Mouse (Mus musculus) MEL (cell line): ENCODE data around the gene Zfp277. TPM values are rescaled to one million over a fixed set of nuclear protein-coding genes. Genes with fewer than 3 reads are reported as not detected.

Experiments
- DNase-seq: peaks from one replicate; pipeline ENCODE4 v3.0.0; 2011; ENCODE audit warnings: low read depth, low spot score
- H3K27ac ChIP-seq: 2 replicates; pipeline ENCODE4 v1.5.1; 2012; ENCODE audit warnings: low read depth, mild to moderate bottlenecking, control low read depth, low read length, moderate library complexity; ENCODE audit not compliant: control insufficient read depth
- H3K27me3 ChIP-seq, 2 experiments: fragments of 150-350 bp in 1 of 2; sonication (generic) in 1 of 2; 2 replicates each; pipeline ENCODE4 v1.6.1; 2012; ENCODE audit warnings: low read length in 2 of 2, mild to moderate bottlenecking in 2 of 2, improper control_type of control experiment in 1 of 2, moderate library complexity in 1 of 2; ENCODE audit not compliant: insufficient read depth in 2 of 2, control insufficient read depth in 1 of 2
- H3K36me3 ChIP-seq, 2 experiments: 2 replicates each; pipeline ENCODE4 v1.6.1; 2012 to 2014; ENCODE audit warnings: low read length in 2 of 2, improper control_type of control experiment in 1 of 2, inconsistent platforms in 1 of 2, mild to moderate bottlenecking in 1 of 2; ENCODE audit not compliant: insufficient read depth in 2 of 2, control insufficient read depth in 1 of 2
- H3K4me1 ChIP-seq, 2 experiments: fragments of 150-350 bp in 1 of 2; sonication (generic) in 1 of 2; 2 replicates each; pipeline ENCODE4 v1.6.1; 2012; ENCODE audit warnings: low read length in 2 of 2, improper control_type of control experiment in 1 of 2, mild to moderate bottlenecking in 1 of 2; ENCODE audit not compliant: insufficient read depth in 2 of 2, control insufficient read depth in 1 of 2
- H3K4me3 ChIP-seq, 2 experiments: fragments of 150-350 bp in 1 of 2; sonication (generic) in 1 of 2; 2 replicates each; pipeline ENCODE4 v1.5.1; 2012; ENCODE audit warnings: low read depth in 2 of 2, low read length in 2 of 2, mild to moderate bottlenecking in 2 of 2, moderate library complexity in 2 of 2, control low read depth in 1 of 2, improper control_type of control experiment in 1 of 2; ENCODE audit not compliant: control insufficient read depth in 1 of 2, insufficient read depth in 1 of 2
- H3K79me2 ChIP-seq: 2 replicates; pipeline ENCODE4 v1.6.1; 2012; ENCODE audit warnings: mild to moderate bottlenecking, low read length, moderate library complexity; ENCODE audit not compliant: control insufficient read depth, poor library complexity, insufficient read depth
- H3K9ac ChIP-seq: 2 replicates; pipeline ENCODE4 v1.6.1; 2012; ENCODE audit warnings: low read depth, mild to moderate bottlenecking, control low read depth, low read length, moderate library complexity; ENCODE audit not compliant: control insufficient read depth, poor library complexity, severe bottlenecking
- H3K9me3 ChIP-seq: fragments of 150-350 bp; sonication (generic); replicated peaks from 2 replicates; pipeline ENCODE4 v1.6.1; 2012; ENCODE audit warnings: mild to moderate bottlenecking, low read length, improper control_type of control experiment, moderate library complexity; ENCODE audit not compliant: insufficient read depth
- CTCF ChIP-seq, 3 experiments: IDR thresholded peaks in 2 of 3; conservative IDR thresholded peaks in 1 of 3; 2 replicates each; pipeline ENCODE4 v1.5.1; 2011 to 2012; ENCODE audit warnings: low read length in 3 of 3, low read depth in 2 of 3, mild to moderate bottlenecking in 2 of 3, improper control_type of control experiment in 1 of 3, inconsistent platforms in 1 of 3, mixed read lengths in 1 of 3, moderate library complexity in 1 of 3; ENCODE audit not compliant: control insufficient read depth in 1 of 3, insufficient read depth in 1 of 3, poor library complexity in 1 of 3, severe bottlenecking in 1 of 3
- E2F4 ChIP-seq: IDR thresholded peaks from 2 replicates; pipeline ENCODE4 v1.6.1; 2011; ENCODE audit warnings: low read depth, low read length, improper control_type of control experiment, borderline replicate concordance
- ELF1 ChIP-seq: IDR thresholded peaks from 2 replicates; pipeline ENCODE4 v1.6.1; 2014; ENCODE audit warnings: low read depth, mild to moderate bottlenecking, inconsistent platforms, low read length, improper control_type of control experiment, moderate library complexity
- EP300 ChIP-seq, 2 experiments: IDR thresholded peaks; 2 replicates each; pipeline ENCODE4 v1.6.1; 2011; ENCODE audit warnings: improper control_type of control experiment in 2 of 2, low read length in 2 of 2, low read depth in 1 of 2, mild to moderate bottlenecking in 1 of 2
- ETS1 ChIP-seq: IDR thresholded peaks from 2 replicates; pipeline ENCODE4 v1.6.1; 2012; ENCODE audit warnings: low read depth, mild to moderate bottlenecking, inconsistent platforms, low read length, improper control_type of control experiment, moderate library complexity
- HCFC1 ChIP-seq: IDR thresholded peaks from 2 replicates; pipeline ENCODE4 v1.6.1; 2012; ENCODE audit warnings: low read depth, mild to moderate bottlenecking, inconsistent platforms, low read length, improper control_type of control experiment, moderate library complexity
- JUND ChIP-seq: IDR thresholded peaks from 2 replicates; pipeline ENCODE4 v1.6.1; 2011; ENCODE audit warnings: low read depth, mild to moderate bottlenecking, improper control_type of control experiment, low read length
- MXI1 ChIP-seq: IDR thresholded peaks from 2 replicates; pipeline ENCODE4 v1.6.1; 2011; ENCODE audit warnings: mild to moderate bottlenecking, low read depth, low read length, improper control_type of control experiment
- MYC ChIP-seq: IDR thresholded peaks from 2 replicates; pipeline ENCODE4 v1.6.1; 2011; ENCODE audit warnings: low read depth, mild to moderate bottlenecking, low read length, improper control_type of control experiment, moderate library complexity
- NELFE ChIP-seq: IDR thresholded peaks from 2 replicates; pipeline ENCODE4 v1.6.1; 2011; ENCODE audit warnings: low read depth, low read length, improper control_type of control experiment
- POLR2A ChIP-seq, 2 experiments: IDR thresholded peaks; 2 replicates each; pipeline ENCODE4 v1.6.1; 2011 to 2012; ENCODE audit warnings: low read length in 2 of 2, mild to moderate bottlenecking in 2 of 2, control low read depth in 1 of 2, improper control_type of control experiment in 1 of 2, low read depth in 1 of 2, moderate library complexity in 1 of 2; ENCODE audit not compliant: control insufficient read depth in 1 of 2, insufficient read depth in 1 of 2, poor library complexity in 1 of 2
- POLR2AphosphoS2 ChIP-seq: IDR thresholded peaks from 2 replicates; pipeline ENCODE4 v1.6.1; 2011; ENCODE audit warnings: low read length, improper control_type of control experiment
- RAD21 ChIP-seq: IDR thresholded peaks from 2 replicates; pipeline ENCODE4 v1.6.1; 2011; ENCODE audit warnings: mild to moderate bottlenecking, low read depth, low read length, improper control_type of control experiment
- SIN3A ChIP-seq: IDR thresholded peaks from 2 replicates; pipeline ENCODE4 v1.6.1; 2012; ENCODE audit warnings: low read length, improper control_type of control experiment, inconsistent platforms
- SMC3 ChIP-seq: IDR thresholded peaks from 2 replicates; pipeline ENCODE4 v1.6.1; 2011; ENCODE audit warnings: low read depth, low read length, improper control_type of control experiment
- TAL1 ChIP-seq: IDR thresholded peaks from 2 replicates; pipeline ENCODE4 v1.6.1; 2012; ENCODE audit warnings: mild to moderate bottlenecking, inconsistent platforms, low read length, moderate library complexity, mixed read lengths
- TBP ChIP-seq: IDR thresholded peaks from 2 replicates; pipeline ENCODE4 v1.8.0; 2011; ENCODE audit warnings: low read depth, low read length, improper control_type of control experiment
- TCF12 ChIP-seq: IDR thresholded peaks from 2 replicates; pipeline ENCODE4 v1.6.1; 2014; ENCODE audit warnings: low read depth, mild to moderate bottlenecking, inconsistent platforms, low read length, improper control_type of control experiment, moderate library complexity
- UBTF ChIP-seq: IDR thresholded peaks from 2 replicates; pipeline ENCODE4 v1.6.1; 2012; ENCODE audit warnings: low read depth, mild to moderate bottlenecking, inconsistent platforms, low read length, improper control_type of control experiment, moderate library complexity, borderline replicate concordance; ENCODE audit not compliant: insufficient read depth
- USF1 ChIP-seq: IDR thresholded peaks from 2 replicates; pipeline ENCODE4 v1.6.1; 2014; ENCODE audit warnings: low read depth, mild to moderate bottlenecking, inconsistent platforms, low read length, improper control_type of control experiment, moderate library complexity
- ZC3H11A ChIP-seq: IDR thresholded peaks from 2 replicates; pipeline ENCODE4 v1.6.1; 2012; ENCODE audit warnings: low read depth, mild to moderate bottlenecking, inconsistent platforms, low read length, improper control_type of control experiment
- ZNF384 ChIP-seq: IDR thresholded peaks from 2 replicates; pipeline ENCODE4 v1.6.1; 2012; ENCODE audit warnings: low read depth, mild to moderate bottlenecking, inconsistent platforms, low read length, improper control_type of control experiment
- polyA plus RNA-seq, 2 experiments: library from polyadenylated mRNA; stranded (reverse) in 1 of 2; unstranded in 1 of 2; fragments of >175 nt in 1 of 2; fragments of >200 nt in 1 of 2; gene quantifications; 2 replicates each; pipeline versions ENCODE4 v1.2.1 to v1.2.4; 2012; ENCODE audit warnings: low replicate concordance in 2 of 2, low read depth in 1 of 2; ENCODE audit not compliant: insufficient read length in 2 of 2, insufficient read depth in 1 of 2, missing spikeins in 1 of 2
- total RNA-seq: library from RNA; depleted of rRNA; stranded (reverse); fragments of 300-350 nt; gene quantifications from 2 replicates; pipeline ENCODE4 v1.2.3, GENCODE M21; 2012

The Zfp277 gene
- total and polyA plus RNA-seq, 3 experiments: 1.1 to 1.9 TPM; not detected in 1

- Histone ChIP-seq H3K36me3 (no peaks in the 10 kb centered on the region), H3K79me2 (no peaks in the 10 kb centered on the region), H3K4me3 (no peak overlapping the region), H3K27ac (no peak overlapping the region), H3K9me3 (no peaks in the 10 kb centered on the region), H3K9ac (no peak overlapping the region), H3K4me1 (no peaks in the 10 kb centered on the region), H3K27me3 (no peaks in the 10 kb centered on the region)
- peak; percentile 6 for DNase-seq
- TF ChIP-seq UBTF (no peak), SIN3A (no peak), MXI1 (no peak), NELFE (no peak), CTCF (IDR thresholded peaks at IDR 0.05 in 2 of 3, conservative IDR thresholded peaks at IDR 0.05 in 1 of 3; ENCODE audit: control insufficient read depth in 1 of 3, insufficient read depth in 1 of 3, low read depth in 2 of 3, low read length in 3 of 3, poor library complexity in 1 of 3, severe bottlenecking in 1 of 3) (no peak), POLR2AphosphoS2 (no peak), RAD21 (no peak), ZC3H11A (no peak), ZNF384 (no peak), TAL1 (no peak), JUND (no peak), EP300 (IDR thresholded peaks at IDR 0.05; ENCODE audit: low read depth in 1 of 2, low read length in 2 of 2) (no peak), MYC (no peak)
Measured at GRCm38 (mm10) chr12:40341443-40341842, 104.3 kb downstream of the Zfp277 start.

GRCm38 (mm10) chr12:40335303-40335702 is 110.4 kb downstream of the Zfp277 start:
- TF ChIP-seq CTCF (IDR thresholded peaks at IDR 0.05 in 2 of 3, conservative IDR thresholded peaks at IDR 0.05 in 1 of 3; ENCODE audit: control insufficient read depth in 1 of 3, insufficient read depth in 1 of 3, low read depth in 2 of 3, low read length in 3 of 3, poor library complexity in 1 of 3, severe bottlenecking in 1 of 3) (no peak), HCFC1 (no peak), ZC3H11A (no peak), TBP (no peak), ELF1 (no peak), USF1 (no peak), TCF12 (no peak), SMC3 (no peak), UBTF (no peak), E2F4 (no peak), EP300 (IDR thresholded peaks at IDR 0.05; ENCODE audit: low read depth in 1 of 2, low read length in 2 of 2) (no peak), ETS1 (no peak), POLR2A (IDR thresholded peaks at IDR 0.05; ENCODE audit: control insufficient read depth in 1 of 2, insufficient read depth in 1 of 2, low read depth in 1 of 2, low read length in 2 of 2, poor library complexity in 1 of 2) (no peak)
- Histone ChIP-seq H3K27ac (no peak overlapping the region), H3K36me3 (no peaks in the 10 kb centered on the region), H3K4me1 (no peaks in the 10 kb centered on the region), H3K79me2 (no peaks in the 10 kb centered on the region), H3K4me3 (no peak overlapping the region), H3K9ac (no peak overlapping the region), H3K27me3 (no peaks in the 10 kb centered on the region), H3K9me3 (no peaks in the 10 kb centered on the region)
- no peak for DNase-seq
